Mouse (Mus musculus): Measurements from ENCODE around the gene Kcnh2. TPM values are rescaled to one million over a fixed set of nuclear protein-coding genes. Genes with fewer than 3 reads are reported as not detected.

The Kcnh2 gene
- 0.70 and 0.86 TPM in 2 replicates for polyA plus RNA-seq (2012; rRNA removed)

GRCm38 (mm10) chr5:24351278-24351677 is at the start of gene Kcnh2:
Gene Kcnh2, minus strand, starts transcription at chr5:24351604.

DNA sequence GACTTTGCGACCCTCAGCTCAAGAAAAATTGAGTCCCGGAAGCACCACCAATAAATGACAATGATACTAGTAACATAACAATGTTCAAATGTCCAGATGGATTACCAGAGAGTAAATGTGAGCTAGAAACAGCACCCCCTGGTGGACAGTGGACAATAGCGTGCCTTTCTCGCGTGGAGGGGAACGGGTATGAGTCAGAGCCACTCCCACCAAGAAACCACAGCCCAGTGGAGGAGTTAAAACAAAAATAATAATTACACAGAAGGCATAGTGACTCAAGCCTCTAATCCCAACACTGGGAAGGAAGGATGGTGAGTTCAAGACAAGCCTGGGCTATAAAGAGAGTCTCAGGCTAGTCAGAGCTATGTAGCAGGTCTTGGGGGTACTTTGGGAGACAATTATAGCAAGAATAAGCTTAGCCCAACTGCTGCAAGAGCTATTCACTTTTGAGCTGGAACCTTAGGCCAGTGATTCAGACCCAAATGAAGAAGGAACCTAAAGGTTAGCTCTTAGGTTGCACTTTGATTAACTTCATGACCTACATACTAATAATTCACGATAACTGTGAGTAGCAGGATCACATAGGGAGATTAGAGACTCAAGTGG is 42.1 kb upstream of the Kcnh2 start, which contains the start of gene Abcb8:
Gene Abcb8 (plus strand): TSS at position 272 of the 606 bp plus-strand sequence.

DNA sequence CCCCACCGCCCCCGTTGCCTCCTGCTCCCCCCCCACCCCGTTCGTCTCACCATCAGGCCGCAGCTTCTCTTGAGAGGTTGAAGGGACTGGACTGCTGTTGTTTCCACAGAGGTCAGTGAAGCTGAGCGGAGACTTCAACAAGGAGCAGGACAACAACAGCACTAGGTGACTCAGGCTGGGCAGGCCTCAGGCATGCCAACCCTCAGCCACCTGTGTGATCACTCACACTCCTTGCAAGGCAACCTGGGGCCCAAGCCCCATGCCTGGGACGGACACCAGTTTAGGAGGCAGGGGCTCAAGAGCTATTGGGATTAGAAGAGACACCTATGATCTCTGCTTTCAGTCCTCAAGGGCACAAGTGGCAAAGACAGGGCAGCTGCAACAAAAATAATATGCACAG is 40.5 kb upstream of the Kcnh2 start, which contains the start of gene Atg9b:
Gene Atg9b (minus strand): TSS at position 280 of the 400 bp plus-strand sequence.

DNA sequence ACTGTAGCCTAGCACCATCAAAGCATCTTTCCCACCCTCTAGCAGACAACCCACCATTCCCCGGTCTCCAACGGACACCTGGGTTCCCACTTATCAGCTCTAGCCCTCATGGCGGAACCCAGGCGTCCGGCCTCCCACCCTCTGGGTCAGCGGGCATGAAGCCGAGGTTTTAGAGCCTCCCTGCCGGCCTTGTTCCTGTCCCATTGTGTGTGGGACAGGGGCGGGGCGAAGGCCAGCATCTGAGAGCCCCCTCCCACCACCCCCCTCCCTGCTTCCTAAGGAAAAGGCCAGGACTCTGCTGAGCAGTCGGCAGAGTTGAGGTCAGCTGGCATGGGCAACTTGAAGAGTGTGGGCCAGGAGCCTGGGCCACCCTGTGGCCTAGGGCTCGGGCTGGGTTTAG is 13.1 kb upstream of the Kcnh2 start, which contains the start of gene Nos3:
Gene Nos3 (plus strand): TSS at position 303 of the 400 bp plus-strand sequence.

Other genes starting within 250 kb of the Kcnh2 start
- gene Nupl2, start 186.6 kb downstream of the Kcnh2 start, polyA plus RNA-seq (2012; rRNA removed) = 3.3 and 3.4 TPM in 2 replicates
- 2.1 and 2.6 TPM in 2 replicates for gene Nos3, start 13.2 kb upstream of the Kcnh2 start, polyA plus RNA-seq (2012; rRNA removed)
- gene Atg9b, start 40.5 kb upstream of the Kcnh2 start, polyA plus RNA-seq (2012; rRNA removed) = 5.7 and 8.2 TPM in 2 replicates
- gene Abcb8, start 42.1 kb upstream of the Kcnh2 start, polyA plus RNA-seq (2012; rRNA removed) = 22.3 and 23.8 TPM in 2 replicates
- 0.25 and 0.31 TPM in 2 replicates for gene Asic3, start 61.8 kb upstream of the Kcnh2 start, polyA plus RNA-seq (2012; rRNA removed)
- gene Cdk5, start 71.9 kb upstream of the Kcnh2 start, polyA plus RNA-seq (2012; rRNA removed) = 18.9 and 21.8 TPM in 2 replicates
- gene Slc4a2, start 72.2 kb upstream of the Kcnh2 start, polyA plus RNA-seq (2012; rRNA removed) = 14.2 and 14.9 TPM in 2 replicates
- gene Fastk, start 93.7 kb upstream of the Kcnh2 start, polyA plus RNA-seq (2012; rRNA removed) = 68.3 and 84.0 TPM in 2 replicates
- 6.2 and 6.4 TPM in 2 replicates for gene Tmub1, start 96.2 kb upstream of the Kcnh2 start, polyA plus RNA-seq (2012; rRNA removed)
- gene Agap3, start 100.6 kb upstream of the Kcnh2 start, polyA plus RNA-seq (2012; rRNA removed) = 10.9 and 14.0 TPM in 2 replicates
- not detected in 2 replicates for gene Gbx1, start 175.6 kb upstream of the Kcnh2 start, polyA plus RNA-seq (2012; rRNA removed)
- 0.07 and 0.14 TPM in 2 replicates for gene Asb10, start 189.4 kb upstream of the Kcnh2 start, polyA plus RNA-seq (2012; rRNA removed)
- gene 4931409K22Rik, start 205.2 kb upstream of the Kcnh2 start, polyA plus RNA-seq (2012; rRNA removed) = 0.01 and 0.02 TPM in 2 replicates
- gene Abcf2, start 225.9 kb upstream of the Kcnh2 start, polyA plus RNA-seq (2012; rRNA removed) = 19.8 and 20.2 TPM in 2 replicates
- 7.7 and 8.8 TPM in 2 replicates for gene Chpf2, start 235.1 kb upstream of the Kcnh2 start, polyA plus RNA-seq (2012; rRNA removed)